Mouse (Mus musculus): ENCODE measurements around the gene Ehmt1. TPM values are rescaled to one million over a fixed set of nuclear protein-coding genes. Genes with fewer than 3 reads are reported as not detected.
A peak's percentile ranks its signal among the peaks of the same experiment; 100 is the strongest.

The Ehmt1 gene
- polyA plus RNA-seq, 1 experiment from 2014 or later = 19.8 TPM

- no peaks in the 10 kb centered on the region for H3K4me1 ChIP-seq (replicated peaks; ENCODE audit: control insufficient read depth, insufficient read depth, low read length)
- H3K27me3 ChIP-seq (replicated peaks; ENCODE audit: control insufficient read depth, insufficient read depth, low read length) = no peaks in the 10 kb centered on the region
- no peak for ATAC-seq
- 89% methylated on average over 1 of the region's 1 CpGs for WGBS
- peak; percentile 79 for TF ChIP-seq CTCF (IDR thresholded peaks at IDR 0.05; ENCODE audit: low read depth)
- H3K9me3 ChIP-seq (ENCODE audit: control insufficient read depth) = no peaks in the 10 kb centered on the region
- H3K4me3 ChIP-seq (ENCODE audit: low read depth, low read length) = no peak overlapping the region
- no peak overlapping the region for H3K9ac ChIP-seq (ENCODE audit: low read depth, low read length)
- H3K36me3 ChIP-seq (ENCODE audit: control insufficient read depth, insufficient read depth) = no peaks in the 10 kb centered on the region
- no peak overlapping the region for H3K27ac ChIP-seq (ENCODE audit: low read depth, low read length)
- no peak overlapping the region for H3K4me2 ChIP-seq (replicated peaks; ENCODE audit: low read depth)
Measured at GRCm38 (mm10) chr2:24755276-24755675, 164.1 kb downstream of the Ehmt1 start.

GRCm38 (mm10) chr2:24752599-24752998 lies 166.8 kb downstream of the Ehmt1 start:
- H3K9me3 ChIP-seq (ENCODE audit: control insufficient read depth) = no peaks in the 10 kb centered on the region
- no peak overlapping the region for H3K4me3 ChIP-seq (ENCODE audit: low read depth, low read length)
- H3K9ac ChIP-seq (ENCODE audit: low read depth, low read length) = no peak overlapping the region
- no peaks in the 10 kb centered on the region for H3K36me3 ChIP-seq (ENCODE audit: control insufficient read depth, insufficient read depth)
- no peaks in the 10 kb centered on the region for H3K4me1 ChIP-seq (replicated peaks; ENCODE audit: control insufficient read depth, insufficient read depth, low read length)
- no peak overlapping the region for H3K4me2 ChIP-seq (replicated peaks; ENCODE audit: low read depth)
- no peak for ATAC-seq
- no peak overlapping the region for H3K27ac ChIP-seq (ENCODE audit: low read depth, low read length)
- H3K27me3 ChIP-seq (replicated peaks; ENCODE audit: control insufficient read depth, insufficient read depth, low read length) = no peaks in the 10 kb centered on the region
- WGBS = 73% methylated on average over 4 of the region's 4 CpGs
- TF ChIP-seq CTCF (IDR thresholded peaks at IDR 0.05; ENCODE audit: low read depth) = no peak

- H3K27me3 ChIP-seq (replicated peaks; ENCODE audit: control insufficient read depth, insufficient read depth, low read length) = no peaks in the 10 kb centered on the region
- no peak overlapping the region for H3K9ac ChIP-seq (ENCODE audit: low read depth, low read length)
- H3K4me2 ChIP-seq (replicated peaks; ENCODE audit: low read depth) = no peak overlapping the region
- H3K36me3 ChIP-seq (ENCODE audit: control insufficient read depth, insufficient read depth) = no peaks in the 10 kb centered on the region
- H3K27ac ChIP-seq (ENCODE audit: low read depth, low read length) = no peak overlapping the region
- no peak for ATAC-seq
- no peak for TF ChIP-seq CTCF (IDR thresholded peaks at IDR 0.05; ENCODE audit: low read depth)
- H3K9me3 ChIP-seq (ENCODE audit: control insufficient read depth) = no peaks in the 10 kb centered on the region
- WGBS = 69% methylated on average over 3 of the region's 3 CpGs
- no peak overlapping the region for H3K4me3 ChIP-seq (ENCODE audit: low read depth, low read length)
- no peaks in the 10 kb centered on the region for H3K4me1 ChIP-seq (replicated peaks; ENCODE audit: control insufficient read depth, insufficient read depth, low read length)
Measured at GRCm38 (mm10) chr2:24750051-24750450, 169.4 kb downstream of the Ehmt1 start.

- H3K4me3 ChIP-seq (ENCODE audit: low read depth, low read length) = no peak overlapping the region
- no peaks in the 10 kb centered on the region for H3K27me3 ChIP-seq (replicated peaks; ENCODE audit: control insufficient read depth, insufficient read depth, low read length)
- no peak for TF ChIP-seq CTCF (IDR thresholded peaks at IDR 0.05; ENCODE audit: low read depth)
- no peaks in the 10 kb centered on the region for H3K4me1 ChIP-seq (replicated peaks; ENCODE audit: control insufficient read depth, insufficient read depth, low read length)
- no peak overlapping the region for H3K27ac ChIP-seq (ENCODE audit: low read depth, low read length)
- WGBS = 59% methylated on average over 7 of the region's 7 CpGs
- no peak overlapping the region for H3K4me2 ChIP-seq (replicated peaks; ENCODE audit: low read depth)
- H3K9ac ChIP-seq (ENCODE audit: low read depth, low read length) = no peak overlapping the region
- H3K9me3 ChIP-seq (ENCODE audit: control insufficient read depth) = no peaks in the 10 kb centered on the region
- ATAC-seq = no peak
- H3K36me3 ChIP-seq (ENCODE audit: control insufficient read depth, insufficient read depth) = no peaks in the 10 kb centered on the region
Measured at GRCm38 (mm10) chr2:24747878-24748277, 171.5 kb downstream of the Ehmt1 start.

Small RNA genes within 50 kb of the gene (microRNA-seq; reads per million reads assigned to microRNA genes)
- gene Gm22875 = not detected

Other genes starting within 250 kb of the Ehmt1 start
- 0.37 and 0.47 TPM in 2 replicates for gene Cacna1b, start 156.5 kb downstream of the Ehmt1 start, polyA plus RNA-seq (2015; fragmentation: Nextera tagmentation; extraction: Ambion mirVana)
- gene Arrdc1, start 15.6 kb upstream of the Ehmt1 start, polyA plus RNA-seq (2015; fragmentation: Nextera tagmentation; extraction: Ambion mirVana) = 66.6 and 68.4 TPM in 2 replicates
- gene Zmynd19, start 30.2 kb upstream of the Ehmt1 start, polyA plus RNA-seq (2015; fragmentation: Nextera tagmentation; extraction: Ambion mirVana) = 5.0 and 5.2 TPM in 2 replicates
- gene Dph7, start 42.8 kb upstream of the Ehmt1 start, polyA plus RNA-seq (2015; fragmentation: Nextera tagmentation; extraction: Ambion mirVana) = 7.2 and 8.7 TPM in 2 replicates
- gene Mrpl41, start 55.5 kb upstream of the Ehmt1 start, polyA plus RNA-seq (2015; fragmentation: Nextera tagmentation; extraction: Ambion mirVana) = 154 and 159 TPM in 2 replicates
- gene Pnpla7, start 56.4 kb upstream of the Ehmt1 start, polyA plus RNA-seq (2015; fragmentation: Nextera tagmentation; extraction: Ambion mirVana) = 16.7 and 18.9 TPM in 2 replicates
- 17.0 and 17.6 TPM in 2 replicates for gene Nsmf, start 134.7 kb upstream of the Ehmt1 start, polyA plus RNA-seq (2015; fragmentation: Nextera tagmentation; extraction: Ambion mirVana)
- 24.6 and 25.9 TPM in 2 replicates for gene Entpd8, start 160.7 kb upstream of the Ehmt1 start, polyA plus RNA-seq (2015; fragmentation: Nextera tagmentation; extraction: Ambion mirVana)
- gene Noxa1, start 175.5 kb upstream of the Ehmt1 start, polyA plus RNA-seq (2015; fragmentation: Nextera tagmentation; extraction: Ambion mirVana) = 3.3 and 5.8 TPM in 2 replicates